Mouse (Mus musculus): ENCODE data around the gene Lhfp. TPM values are rescaled to one million over a fixed set of nuclear protein-coding genes. Genes with fewer than 3 reads are reported as not detected.

Gene Lhfp
- total and polyA plus RNA-seq, 3 experiments: 0.29 to 2.8 TPM; not detected in 1

DNA sequence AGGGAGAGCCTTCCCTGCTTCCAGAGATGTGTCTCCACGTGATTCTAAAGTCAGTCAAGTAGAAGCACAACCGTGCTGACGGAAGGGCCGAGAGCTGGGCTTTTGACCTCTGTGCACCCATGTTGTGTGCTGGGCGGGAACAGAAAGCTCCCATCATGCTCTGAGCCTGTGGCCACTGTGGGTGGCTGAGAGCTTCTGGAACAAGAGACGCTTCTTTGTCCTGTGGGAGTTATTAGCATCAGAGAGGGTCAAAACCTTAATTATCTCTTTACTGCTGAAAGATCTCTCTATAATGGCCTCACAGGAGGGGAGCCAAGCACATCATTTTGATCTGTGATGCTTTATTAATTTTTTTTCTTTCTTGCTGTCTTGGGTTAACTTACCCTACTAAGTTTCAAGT is 253.5 kb downstream of the Lhfp start:
- H3K27me3 ChIP-seq (ENCODE audit: insufficient read depth, low read length): no peaks in the 10 kb centered on the region
- ATAC-seq (ENCODE audit: extremely low read depth, insufficient number of reproducible peaks, low FRiP score, poor library complexity, severe bottlenecking) (no peak), DNase-seq (ENCODE audit: low spot score) (no peak)
- H3K4me1 ChIP-seq (ENCODE audit: insufficient read depth, low read depth, low read length): no peaks in the 10 kb centered on the region
- no peak for TF ChIP-seq GATA1 (IDR thresholded peaks at IDR 0.05; ENCODE audit: borderline replicate concordance, low read length)
- TF ChIP-seq TAL1 (conservative IDR thresholded peaks at IDR 0.05; ENCODE audit: low read depth, low read length): no peak
- no peak for TF ChIP-seq POLR2AphosphoS5 (IDR thresholded peaks at IDR 0.05; ENCODE audit: insufficient replicate concordance, low read depth, low read length)
- no peak for TF ChIP-seq CTCF (IDR thresholded peaks at IDR 0.05; ENCODE audit: low read depth, low read length)
- H3K9me3 ChIP-seq (replicated peaks): peaks cover 9% of the 10 kb centered on the region
- no peak overlapping the region for H3K4me3 ChIP-seq (ENCODE audit: low read depth, low read length)
- H3K36me3 ChIP-seq (replicated peaks): no peaks in the 10 kb centered on the region

DNA sequence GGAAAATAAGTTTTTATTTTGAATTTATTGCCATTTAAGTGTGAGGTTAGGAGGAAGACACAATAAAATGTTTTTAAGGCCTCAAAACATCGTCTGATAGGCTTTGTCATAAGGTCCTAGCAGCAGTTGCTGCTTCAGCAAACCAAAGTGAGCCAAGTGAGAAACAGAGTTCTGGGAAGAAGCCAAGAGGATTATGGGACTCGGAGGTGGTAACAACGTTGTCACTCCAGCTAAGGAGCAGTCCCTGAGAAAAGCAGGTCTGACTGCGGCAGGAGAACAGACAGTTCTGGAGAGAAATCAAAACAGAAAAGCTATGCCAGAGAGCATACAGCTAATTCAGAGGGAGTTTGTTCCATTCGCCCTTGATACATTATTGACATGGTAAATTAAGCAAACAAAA is 260.5 kb downstream of the Lhfp start:
- TF ChIP-seq POLR2AphosphoS5 (IDR thresholded peaks at IDR 0.05; ENCODE audit: insufficient replicate concordance, low read depth, low read length) (no peak), GATA2 (IDR thresholded peaks at IDR 0.05; ENCODE audit: borderline replicate concordance, low read depth, low read length) (no peak), TAL1 (conservative IDR thresholded peaks at IDR 0.05; ENCODE audit: low read depth, low read length) (no peak), CTCF (IDR thresholded peaks at IDR 0.05; ENCODE audit: low read depth, low read length) (no peak), GATA1 (IDR thresholded peaks at IDR 0.05; ENCODE audit: borderline replicate concordance, low read length) (no peak)
- DNase-seq (ENCODE audit: low spot score) (no peak), ATAC-seq (ENCODE audit: extremely low read depth, insufficient number of reproducible peaks, low FRiP score, poor library complexity, severe bottlenecking) (no peak)
- no peaks in the 10 kb centered on the region for H3K36me3 ChIP-seq (replicated peaks)
- no peak overlapping the region for H3K4me3 ChIP-seq (ENCODE audit: low read depth, low read length)
- H3K27me3 ChIP-seq (ENCODE audit: insufficient read depth, low read length): no peaks in the 10 kb centered on the region
- H3K9me3 ChIP-seq (replicated peaks): peaks cover 5% of the 10 kb centered on the region
- H3K4me1 ChIP-seq (ENCODE audit: insufficient read depth, low read depth, low read length): no peaks in the 10 kb centered on the region

DNA sequence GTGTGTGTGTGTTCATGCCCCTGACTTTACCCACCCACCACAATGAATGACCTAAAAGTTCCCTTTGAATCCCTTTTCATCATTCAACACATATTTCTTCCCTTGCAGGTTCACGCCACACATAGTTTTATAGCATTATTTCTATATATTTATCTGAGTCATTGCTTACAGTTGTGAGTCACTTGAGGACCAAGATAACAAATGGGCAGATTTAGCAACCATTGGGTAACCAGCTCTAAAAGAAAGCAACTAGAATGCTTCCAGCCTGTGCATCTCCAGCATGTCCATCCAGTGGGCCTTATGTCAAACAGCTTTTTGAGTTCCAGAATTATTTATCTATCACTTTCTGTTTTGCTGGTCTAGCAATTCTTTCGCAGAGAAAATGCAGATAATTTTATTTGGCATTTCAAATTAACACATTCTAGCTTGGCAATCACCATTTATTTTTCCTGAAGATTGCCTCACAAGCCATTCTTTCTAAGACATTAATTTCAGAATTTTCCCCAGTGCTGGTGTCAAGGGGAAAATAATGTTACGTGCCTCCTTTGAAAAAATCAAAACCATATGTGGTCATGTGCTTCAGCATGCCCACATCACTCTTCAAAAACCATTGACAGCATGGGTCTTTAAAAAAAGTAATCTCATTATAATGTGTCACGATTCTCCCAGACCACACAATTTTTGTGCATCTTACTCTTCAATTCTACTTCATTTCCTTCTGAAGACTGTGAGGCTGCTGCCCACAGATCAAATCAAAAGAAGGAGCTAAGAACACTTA is 263.0 kb downstream of the Lhfp start:
- H3K9me3 ChIP-seq (replicated peaks): peaks cover 7% of the 10 kb centered on the region
- H3K4me3 ChIP-seq (ENCODE audit: low read depth, low read length): no peak overlapping the region
- ATAC-seq (ENCODE audit: extremely low read depth, insufficient number of reproducible peaks, low FRiP score, poor library complexity, severe bottlenecking): no peak
- H3K4me1 ChIP-seq (ENCODE audit: insufficient read depth, low read depth, low read length): no peaks in the 10 kb centered on the region
- no peak for DNase-seq (ENCODE audit: low spot score)
- no peaks in the 10 kb centered on the region for H3K27me3 ChIP-seq (ENCODE audit: insufficient read depth, low read length)
- H3K36me3 ChIP-seq (replicated peaks): no peaks in the 10 kb centered on the region
- TF ChIP-seq CTCF (IDR thresholded peaks at IDR 0.05; ENCODE audit: low read depth, low read length): no peak
- TF ChIP-seq GATA2 (IDR thresholded peaks at IDR 0.05; ENCODE audit: borderline replicate concordance, low read depth, low read length): no peak
- TF ChIP-seq TAL1 (conservative IDR thresholded peaks at IDR 0.05; ENCODE audit: low read depth, low read length): no peak
- TF ChIP-seq POLR2AphosphoS5 (IDR thresholded peaks at IDR 0.05; ENCODE audit: insufficient replicate concordance, low read depth, low read length): no peak
- TF ChIP-seq GATA1 (IDR thresholded peaks at IDR 0.05; ENCODE audit: borderline replicate concordance, low read length): no peak

- no peak overlapping the region for H3K4me3 ChIP-seq (ENCODE audit: low read depth, low read length)
- H3K4me1 ChIP-seq (ENCODE audit: insufficient read depth, low read depth, low read length): no peaks in the 10 kb centered on the region
- no peak for DNase-seq (ENCODE audit: low spot score)
- ATAC-seq (ENCODE audit: extremely low read depth, insufficient number of reproducible peaks, low FRiP score, poor library complexity, severe bottlenecking): no peak
- no peaks in the 10 kb centered on the region for H3K27me3 ChIP-seq (ENCODE audit: insufficient read depth, low read length)
- TF ChIP-seq POLR2AphosphoS5 (IDR thresholded peaks at IDR 0.05; ENCODE audit: insufficient replicate concordance, low read depth, low read length) (no peak), GATA2 (IDR thresholded peaks at IDR 0.05; ENCODE audit: borderline replicate concordance, low read depth, low read length) (no peak), TAL1 (conservative IDR thresholded peaks at IDR 0.05; ENCODE audit: low read depth, low read length) (no peak), GATA1 (IDR thresholded peaks at IDR 0.05; ENCODE audit: borderline replicate concordance, low read length) (no peak), CTCF (IDR thresholded peaks at IDR 0.05; ENCODE audit: low read depth, low read length) (no peak)
- H3K36me3 ChIP-seq (replicated peaks): no peaks in the 10 kb centered on the region
- peaks cover 7% of the 10 kb centered on the region for H3K9me3 ChIP-seq (replicated peaks)
Observed at GRCm38 (mm10) chr3:53305860-53306259, 264.5 kb downstream of the Lhfp start.

DNA sequence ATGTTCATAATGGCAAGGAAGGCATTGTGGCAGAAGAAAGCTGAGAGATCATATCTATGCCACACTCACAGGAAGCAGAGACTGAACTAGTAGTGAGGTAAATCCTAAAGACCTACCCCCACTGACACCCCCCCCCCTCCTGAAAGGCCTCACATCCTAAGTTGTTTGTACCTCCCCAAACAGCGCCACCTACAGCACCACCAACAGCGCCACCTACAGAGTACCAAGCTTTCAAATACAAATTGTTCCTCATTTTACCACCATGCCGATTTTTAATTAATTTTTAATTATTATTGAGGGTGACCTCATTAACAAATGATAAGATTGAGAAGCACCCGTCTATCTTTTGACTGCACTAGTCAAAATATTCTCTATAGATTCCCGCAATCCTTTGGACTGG is 267.3 kb downstream of the Lhfp start:
- ATAC-seq (ENCODE audit: extremely low read depth, insufficient number of reproducible peaks, low FRiP score, poor library complexity, severe bottlenecking) (no peak), DNase-seq (ENCODE audit: low spot score) (no peak)
- Histone ChIP-seq H3K4me3 (ENCODE audit: low read depth, low read length) (no peak overlapping the region), H3K9me3 (replicated peaks) (peaks cover 7% of the 10 kb centered on the region), H3K36me3 (replicated peaks) (no peaks in the 10 kb centered on the region), H3K4me1 (ENCODE audit: insufficient read depth, low read depth, low read length) (no peaks in the 10 kb centered on the region), H3K27me3 (ENCODE audit: insufficient read depth, low read length) (no peaks in the 10 kb centered on the region)
- TF ChIP-seq POLR2AphosphoS5 (IDR thresholded peaks at IDR 0.05; ENCODE audit: insufficient replicate concordance, low read depth, low read length): no peak
- no peak for TF ChIP-seq TAL1 (conservative IDR thresholded peaks at IDR 0.05; ENCODE audit: low read depth, low read length)
- no peak for TF ChIP-seq GATA1 (IDR thresholded peaks at IDR 0.05; ENCODE audit: borderline replicate concordance, low read length)
- TF ChIP-seq CTCF (IDR thresholded peaks at IDR 0.05; ENCODE audit: low read depth, low read length): no peak
- TF ChIP-seq GATA2 (IDR thresholded peaks at IDR 0.05; ENCODE audit: borderline replicate concordance, low read depth, low read length): no peak

DNA sequence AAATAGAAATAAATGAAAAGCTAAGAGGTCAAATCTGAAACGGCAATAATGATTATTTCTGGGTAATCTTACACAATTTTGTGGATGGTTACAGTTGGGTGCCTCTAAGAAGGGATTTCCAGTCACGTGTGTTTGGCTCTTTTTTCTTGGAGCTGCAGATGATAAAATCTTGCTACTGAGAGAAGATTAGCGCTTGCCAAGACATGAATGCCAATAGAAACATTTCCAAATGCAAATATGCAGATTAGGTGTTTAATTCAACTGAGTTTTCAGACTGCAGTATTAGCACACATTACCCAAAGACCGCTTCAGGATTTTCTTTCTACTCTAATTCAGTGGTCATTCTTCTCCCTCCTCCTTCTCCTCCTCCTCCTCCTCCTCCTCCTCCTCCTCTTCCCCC is 268.8 kb downstream of the Lhfp start:
- H3K4me3 ChIP-seq (ENCODE audit: low read depth, low read length): no peak overlapping the region
- no peaks in the 10 kb centered on the region for H3K27me3 ChIP-seq (ENCODE audit: insufficient read depth, low read length)
- no peaks in the 10 kb centered on the region for H3K4me1 ChIP-seq (ENCODE audit: insufficient read depth, low read depth, low read length)
- ATAC-seq (ENCODE audit: extremely low read depth, insufficient number of reproducible peaks, low FRiP score, poor library complexity, severe bottlenecking) (no peak), DNase-seq (ENCODE audit: low spot score) (no peak)
- no peak for TF ChIP-seq CTCF (IDR thresholded peaks at IDR 0.05; ENCODE audit: low read depth, low read length)
- TF ChIP-seq GATA2 (IDR thresholded peaks at IDR 0.05; ENCODE audit: borderline replicate concordance, low read depth, low read length): no peak
- no peak for TF ChIP-seq POLR2AphosphoS5 (IDR thresholded peaks at IDR 0.05; ENCODE audit: insufficient replicate concordance, low read depth, low read length)
- no peak for TF ChIP-seq GATA1 (IDR thresholded peaks at IDR 0.05; ENCODE audit: borderline replicate concordance, low read length)
- no peak for TF ChIP-seq TAL1 (conservative IDR thresholded peaks at IDR 0.05; ENCODE audit: low read depth, low read length)
- H3K9me3 ChIP-seq (replicated peaks): peaks cover 14% of the 10 kb centered on the region
- no peaks in the 10 kb centered on the region for H3K36me3 ChIP-seq (replicated peaks)

All from G1E (cell line).